Mouse (Mus musculus) C2C12 (cell line): ENCODE data around the gene Gabrd.

ENCODE experiments used
- CEBPB ChIP-seq: IDR thresholded peaks from one replicate; pipeline ENCODE4 v1.6.1; 2011; ENCODE audit warnings: low read depth, mild to moderate bottlenecking, control low read depth, moderate library complexity
- CTCF ChIP-seq: IDR thresholded peaks from one replicate; pipeline ENCODE4 v1.5.1; 2011; ENCODE audit not compliant: control insufficient read depth, insufficient read depth, insufficient read length
- FOSL1 ChIP-seq: IDR thresholded peaks from one replicate; pipeline ENCODE4 v1.8.0; 2011; ENCODE audit warnings: mild to moderate bottlenecking, low read length; ENCODE audit not compliant: poor library complexity, insufficient read depth, severe bottlenecking
- MAX ChIP-seq: IDR thresholded peaks from one replicate; pipeline ENCODE4 v1.6.1; 2011; ENCODE audit warnings: mild to moderate bottlenecking, control low read depth
- MYOG ChIP-seq: IDR thresholded peaks from one replicate; pipeline ENCODE4 v1.6.1; 2011; ENCODE audit not compliant: control insufficient read depth, insufficient read length; ENCODE audit errors: extremely low read depth
- USF1 ChIP-seq: IDR thresholded peaks from one replicate; pipeline ENCODE4 v1.6.1; 2011; ENCODE audit warnings: low read depth, mild to moderate bottlenecking, control low read depth, moderate library complexity

DNA sequence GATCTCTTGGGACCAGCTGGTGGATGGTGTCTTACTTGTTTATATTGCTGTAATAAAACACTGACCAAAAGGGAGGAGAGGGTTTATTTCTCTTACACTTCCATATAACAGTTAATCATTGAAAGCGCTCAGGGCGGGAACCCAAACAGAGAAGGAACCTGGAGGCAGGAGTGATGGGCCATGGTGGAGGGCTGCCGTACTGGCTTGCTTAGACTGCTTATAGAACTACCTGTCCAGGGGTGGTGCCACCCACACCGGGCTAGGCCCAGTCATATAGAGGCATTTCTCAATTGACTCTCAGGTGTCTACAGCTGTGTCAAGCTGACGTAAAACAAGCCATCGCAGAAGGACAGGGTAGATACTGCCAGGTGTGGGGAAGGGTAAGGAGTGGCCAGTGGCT is 31.1 kb downstream of the Gabrd start:
- no peak for TF ChIP-seq CTCF
- no peak for TF ChIP-seq MAX
- TF ChIP-seq CEBPB = no peak
- no peak for TF ChIP-seq FOSL1
- no peak for TF ChIP-seq USF1
- no peak for TF ChIP-seq MYOG
